Mouse (Mus musculus) heart, adult 2 months (tissue): ENCODE measurements at regions not wholly inside any gene's neighbourhood (a gene's known extent, or its start where the extent isn't known, plus 50 kb on each side); places are given as distances from the start of the nearest gene placed in this dataset.

Experiments
- DNase-seq, 2 experiments: peaks; one replicate each; pipeline ENCODE4 v3.0.0; 2021
- H3K27ac ChIP-seq: fragments of 200-600 bp; 2 replicates; pipeline ENCODE4 v1.8.1; 2022
- H3K27me3 ChIP-seq: fragments of 200-500 bp; 2 replicates; pipeline ENCODE4 v1.6.1; 2012; ENCODE audit warnings: mild to moderate bottlenecking, low read length, inconsistent platforms, mixed read lengths; ENCODE audit not compliant: control insufficient read depth, insufficient read depth
- H3K36me3 ChIP-seq: fragments of 200-500 bp; 2 replicates; pipeline ENCODE4 v1.6.1; 2012; ENCODE audit warnings: low read length, inconsistent platforms; ENCODE audit not compliant: control insufficient read depth, insufficient read depth
- H3K4me1 ChIP-seq: fragments of 200-500 bp; 2 replicates; pipeline ENCODE4 v1.6.1; 2011; ENCODE audit warnings: low read length; ENCODE audit not compliant: control insufficient read depth, insufficient read depth
- H3K4me3 ChIP-seq: fragments of 200-600 bp; 2 replicates; pipeline ENCODE4 v1.8.1; 2022
- H3K79me2 ChIP-seq: fragments of 200-500 bp; replicated peaks from 2 replicates; pipeline ENCODE4 v1.6.1; 2012; ENCODE audit warnings: mild to moderate bottlenecking, inconsistent platforms, low read length, moderate library complexity, mixed read lengths; ENCODE audit not compliant: control insufficient read depth, insufficient read depth
- H3K9ac ChIP-seq: fragments of 200-500 bp; 2 replicates; pipeline ENCODE4 v1.6.1; 2012; ENCODE audit warnings: low read depth, mild to moderate bottlenecking, control low read depth, inconsistent platforms, low read length, mixed read lengths
- CTCF ChIP-seq: fragments of 200-600 bp; IDR thresholded peaks from 2 replicates; pipeline ENCODE4 v1.8.1; 2022; ENCODE audit warnings: antibody characterized with exemption, mild to moderate bottlenecking, moderate library complexity
- EP300 ChIP-seq: fragments of 200-500 bp; IDR thresholded peaks from 2 replicates; pipeline ENCODE4 v1.6.1; 2011; ENCODE audit warnings: low read depth, low read length, control low read depth; ENCODE audit not compliant: insufficient read depth
- POLR2A ChIP-seq: fragments of 200-500 bp; IDR thresholded peaks from 2 replicates; pipeline ENCODE4 v1.6.1; 2011; ENCODE audit warnings: mild to moderate bottlenecking, low read depth, low read length, control low read depth; ENCODE audit not compliant: insufficient read depth
- WGBS: fragments of 180-500 bp; shearing (Covaris S2); methylation state at CpG from one replicate; pipeline ENCODE4 v1.1.7; 2018; 5-methylcytosine and 5-hydroxymethylcytosine counted together
- intact Hi-C: fragments of 180-260 bp; cut with DNase I; formaldehyde crosslinking; loops from one replicate; pipeline ENCODE4 v1.15.1; 2025

- intact Hi-C loops, result no loop called here
- no peak overlapping the region for H3K27ac ChIP-seq
- H3K9ac ChIP-seq, result no peak overlapping the region
- H3K4me3 ChIP-seq, result no peak overlapping the region
- 57% methylated on average over 9 of the region's 9 CpGs for WGBS
- no peak for DNase-seq
- H3K4me1 ChIP-seq, result no peaks in the 10 kb centered on the region
- no peaks in the 10 kb centered on the region for H3K79me2 ChIP-seq
- no peaks in the 10 kb centered on the region for H3K27me3 ChIP-seq
- no peak for TF ChIP-seq CTCF
- TF ChIP-seq POLR2A, result no peak
- TF ChIP-seq EP300, result no peak
- no peaks in the 10 kb centered on the region for H3K36me3 ChIP-seq
Observed at GRCm38 (mm10) chr1:76529531-76529930, 983.5 kb downstream of the Slc4a3 start.

GRCm38 (mm10) chr1:76530342-76530741, 984.3 kb downstream of the Slc4a3 start:
- no peak for DNase-seq
- H3K4me3 ChIP-seq, result no peak overlapping the region
- 86% methylated on average over 6 of the region's 6 CpGs for WGBS
- H3K9ac ChIP-seq, result no peak overlapping the region
- H3K36me3 ChIP-seq, result no peaks in the 10 kb centered on the region
- no peaks in the 10 kb centered on the region for H3K79me2 ChIP-seq
- intact Hi-C loops, result no loop called here
- no peak overlapping the region for H3K27ac ChIP-seq
- no peaks in the 10 kb centered on the region for H3K4me1 ChIP-seq
- TF ChIP-seq EP300 (no peak), CTCF (no peak), POLR2A (no peak)
- H3K27me3 ChIP-seq, result no peaks in the 10 kb centered on the region

DNA sequence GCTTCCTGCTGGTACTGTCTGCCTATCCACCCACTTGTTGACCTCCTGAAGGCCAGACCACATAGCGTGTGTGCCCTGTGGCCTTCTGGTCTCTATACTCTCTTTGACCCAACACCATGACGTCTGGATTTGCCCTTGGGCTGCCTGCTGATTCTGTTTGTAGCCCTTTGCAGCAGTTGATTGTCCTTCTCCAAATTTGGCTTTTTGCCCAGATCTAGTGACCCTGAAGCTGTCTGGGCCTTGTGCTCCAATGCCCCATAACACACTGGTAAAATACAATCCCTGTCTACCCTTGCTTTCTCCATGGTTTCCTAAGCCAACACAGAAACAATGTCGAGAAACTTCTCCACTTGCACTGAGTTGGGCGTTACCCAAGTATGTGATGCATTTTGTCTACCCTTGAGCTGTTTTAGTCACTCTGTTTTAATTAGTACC, 979.3 kb downstream of the Epha4 start:
- Histone ChIP-seq H3K9ac (no peak overlapping the region), H3K4me1 (no peaks in the 10 kb centered on the region), H3K36me3 (no peaks in the 10 kb centered on the region), H3K27ac (no peak overlapping the region), H3K79me2 (no peaks in the 10 kb centered on the region), H3K27me3 (no peaks in the 10 kb centered on the region), H3K4me3 (no peak overlapping the region)
- TF ChIP-seq POLR2A (no peak), EP300 (no peak), CTCF (no peak)
- DNase-seq, result no peak
- intact Hi-C loops, result no loop called here
- WGBS, result 69% methylated on average over 4 of the region's 4 CpGs

GRCm38 (mm10) chr1:76540529-76540928, 974.4 kb downstream of the Epha4 start:
- Histone ChIP-seq H3K27ac (no peak overlapping the region), H3K79me2 (no peaks in the 10 kb centered on the region), H3K4me3 (no peak overlapping the region), H3K36me3 (no peaks in the 10 kb centered on the region), H3K4me1 (no peaks in the 10 kb centered on the region), H3K9ac (no peak overlapping the region), H3K27me3 (no peaks in the 10 kb centered on the region)
- TF ChIP-seq EP300, result no peak
- intact Hi-C loops, result no loop called here
- DNase-seq, result no peak
- 50% methylated on average over 3 of the region's 3 CpGs for WGBS

- 35% methylated on average over 5 of the region's 5 CpGs for WGBS
- intact Hi-C loops, result no loop called here
- Histone ChIP-seq H3K27ac (no peak overlapping the region), H3K9ac (no peak overlapping the region), H3K4me3 (no peak overlapping the region), H3K79me2 (no peaks in the 10 kb centered on the region), H3K36me3 (peaks cover 3% of the 10 kb centered on the region; the same call in 1 of the 2 replicates), H3K4me1 (no peaks in the 10 kb centered on the region), H3K27me3 (no peaks in the 10 kb centered on the region)
- TF ChIP-seq EP300 (0 out of 2 replicates have a peak, but pooled peaks have one; percentile 60), POLR2A (no peak), CTCF (no peak)
- DNase-seq, result peak; percentile 42 to 62
Observed at GRCm38 (mm10) chr1:76550876-76551275, 964.0 kb downstream of the Epha4 start.

GRCm38 (mm10) chr1:76559441-76559840, 955.4 kb downstream of the Epha4 start:
- no peak for TF ChIP-seq CTCF
- no peak overlapping the region for H3K27ac ChIP-seq
- H3K4me1 ChIP-seq, result no peaks in the 10 kb centered on the region
- no peaks in the 10 kb centered on the region for H3K27me3 ChIP-seq
- intact Hi-C loops, result no loop called here
- no peak for DNase-seq
- no peak overlapping the region for H3K9ac ChIP-seq
- 87% methylated on average over 7 of the region's 7 CpGs for WGBS
- H3K36me3 ChIP-seq, result no peaks in the 10 kb centered on the region
- no peak overlapping the region for H3K4me3 ChIP-seq
- H3K79me2 ChIP-seq, result no peaks in the 10 kb centered on the region

- WGBS, result 67% methylated on average over 5 of the region's 5 CpGs
- Histone ChIP-seq H3K4me1 (no peaks in the 10 kb centered on the region), H3K9ac (no peak overlapping the region; the same call in 1 of the 2 replicates), H3K36me3 (no peaks in the 10 kb centered on the region), H3K27ac (no peak overlapping the region), H3K79me2 (no peaks in the 10 kb centered on the region), H3K4me3 (no peak overlapping the region), H3K27me3 (no peaks in the 10 kb centered on the region)
- intact Hi-C loops, result no loop called here
- TF ChIP-seq EP300, result no peak
- TF ChIP-seq POLR2A, result no peak
- no peak for TF ChIP-seq CTCF
- no peak for DNase-seq
Observed at GRCm38 (mm10) chr1:76575487-76575886, 939.4 kb downstream of the Epha4 start.
